Mouse (Mus musculus): ENCODE data around the gene Rps19. TPM values are rescaled to one million over a fixed set of nuclear protein-coding genes. Genes with fewer than 3 reads are reported as not detected.
"Not testable (repeated sequence)": the region's sequence is repeated elsewhere in the genome, so short reads cannot be mapped to it uniquely, and the experiment has no call there.

The Rps19 gene
- 1,428 and 1,598 TPM in 2 replicates for polyA plus RNA-seq (2014; fragmentation: Nextera tagmentation; extraction: Ambion mirVana)

- Histone ChIP-seq H3K4me2 (ENCODE audit: low read length) (peak within 1 kb of the TSS; percentile 83), H3K4me1 (ENCODE audit: control insufficient read depth, insufficient read depth, low read length) (peaks cover 13% of the 10 kb centered on the region), H3K9me3 (ENCODE audit: control insufficient read depth, low read length) (no peaks in the 10 kb centered on the region), H3K9ac (replicated peaks; ENCODE audit: low read length) (peak within 1 kb of the TSS; percentile 99), H3K4me3 (replicated peaks; ENCODE audit: low read depth, low read length) (peak within 1 kb of the TSS; percentile 98), H3K27me3 (ENCODE audit: control insufficient read depth, insufficient read depth, low read length) (no peaks in the 10 kb centered on the region), H3K27ac (replicated peaks; ENCODE audit: low read depth, low read length) (peak within 1 kb of the TSS; percentile 88), H3K36me3 (ENCODE audit: control insufficient read depth, insufficient read depth, low read length) (peaks cover 32% of the 10 kb centered on the region)
- WGBS: under 1% methylated on average over 57 of the region's 57 CpGs
- DNase-seq (peak; percentile 100), ATAC-seq (ENCODE audit: low FRiP score, low TSS enrichment) (peak; percentile 93)
Measured at GRCm38 (mm10) chr7:24883896-24884692, at the start of gene Rps19. Rps19 (plus strand) TSS chr7:24884371.

GRCm38 (mm10) chr7:24838732-24839409 is 45.3 kb upstream of the Rps19 start:
- not testable (repeated sequence) for H3K4me3 ChIP-seq (replicated peaks; ENCODE audit: low read depth, low read length)
- 56% methylated on average over 11 of the region's 13 CpGs for WGBS

DNA sequence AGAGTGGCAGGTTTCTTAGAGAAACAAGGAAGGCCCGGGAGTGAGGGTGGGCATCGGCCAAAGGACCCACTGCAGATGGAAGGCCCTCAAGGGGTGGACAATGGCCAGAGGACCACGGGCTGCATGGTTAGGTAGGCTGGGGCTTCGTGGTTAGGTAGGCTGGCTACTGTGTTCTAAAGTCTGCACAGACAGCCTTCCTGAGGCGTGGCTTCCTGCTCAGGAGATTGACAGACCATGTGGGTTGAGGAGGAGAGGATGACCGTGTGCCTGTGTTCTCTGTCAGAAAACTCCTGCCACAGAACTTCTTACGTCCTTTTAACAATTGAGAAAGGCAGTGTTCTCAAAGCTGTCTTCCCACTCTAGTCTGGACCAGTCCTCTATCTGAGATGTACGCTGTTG is 44.8 kb upstream of the Rps19 start:
- H3K4me3 ChIP-seq (replicated peaks; ENCODE audit: low read depth, low read length): no peak overlapping the region
- H3K4me2 ChIP-seq (ENCODE audit: low read length): no peak overlapping the region
- no peaks in the 10 kb centered on the region for H3K36me3 ChIP-seq (ENCODE audit: control insufficient read depth, insufficient read depth, low read length)
- H3K9me3 ChIP-seq (ENCODE audit: control insufficient read depth, low read length): no peaks in the 10 kb centered on the region
- 81% methylated on average over 8 of the region's 8 CpGs for WGBS
- H3K9ac ChIP-seq (replicated peaks; ENCODE audit: low read length): no peak overlapping the region
- no peaks in the 10 kb centered on the region for H3K4me1 ChIP-seq (ENCODE audit: control insufficient read depth, insufficient read depth, low read length)
- ATAC-seq (ENCODE audit: low FRiP score, low TSS enrichment) (no peak), DNase-seq (no peak)
- H3K27me3 ChIP-seq (ENCODE audit: control insufficient read depth, insufficient read depth, low read length): no peaks in the 10 kb centered on the region
- no peak overlapping the region for H3K27ac ChIP-seq (replicated peaks; ENCODE audit: low read depth, low read length)

More at GRCm38 (mm10) chr7:24838732-24839409, 45.3 kb upstream of the Rps19 start:
- ATAC-seq (ENCODE audit: low FRiP score, low TSS enrichment); H3K4me2 ChIP-seq (ENCODE audit: low read length); H3K27ac ChIP-seq (replicated peaks; ENCODE audit: low read depth, low read length); DNase-seq; H3K4me1 ChIP-seq (ENCODE audit: control insufficient read depth, insufficient read depth, low read length); H3K9me3 ChIP-seq (ENCODE audit: control insufficient read depth, low read length); H3K9ac ChIP-seq (replicated peaks; ENCODE audit: low read length); H3K27me3 ChIP-seq (ENCODE audit: control insufficient read depth, insufficient read depth, low read length); H3K36me3 ChIP-seq (ENCODE audit: control insufficient read depth, insufficient read depth, low read length): not testable (repeated sequence)

DNA sequence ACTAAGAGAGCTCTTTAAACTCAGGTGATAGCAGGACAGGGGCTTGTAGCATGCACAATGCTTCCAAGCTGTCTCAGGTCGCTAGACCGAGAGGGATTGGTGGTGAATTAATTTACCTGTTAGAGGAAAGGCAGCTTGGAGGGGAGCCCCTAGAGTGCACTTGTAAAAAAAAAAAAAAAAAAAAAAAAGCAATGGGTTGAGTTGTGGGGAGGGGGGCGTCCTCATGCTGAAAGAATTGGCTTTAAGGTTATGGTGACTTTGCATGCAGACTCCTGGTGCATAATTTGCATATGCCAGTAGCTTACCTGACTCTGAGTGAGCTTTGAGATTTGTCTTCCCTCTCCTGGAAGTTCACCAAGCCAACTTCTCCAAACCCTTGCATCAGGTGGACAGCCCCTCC is 43.8 kb upstream of the Rps19 start:
- H3K27me3 ChIP-seq (ENCODE audit: control insufficient read depth, insufficient read depth, low read length): no peaks in the 10 kb centered on the region
- no peaks in the 10 kb centered on the region for H3K9me3 ChIP-seq (ENCODE audit: control insufficient read depth, low read length)
- no peak overlapping the region for H3K4me3 ChIP-seq (replicated peaks; ENCODE audit: low read depth, low read length)
- H3K4me1 ChIP-seq (ENCODE audit: control insufficient read depth, insufficient read depth, low read length): no peaks in the 10 kb centered on the region
- no peaks in the 10 kb centered on the region for H3K36me3 ChIP-seq (ENCODE audit: control insufficient read depth, insufficient read depth, low read length)
- H3K4me2 ChIP-seq (ENCODE audit: low read length): no peak overlapping the region
- WGBS: 59% methylated on average over 3 of the region's 3 CpGs
- no peak overlapping the region for H3K9ac ChIP-seq (replicated peaks; ENCODE audit: low read length)
- DNase-seq: no peak
- no peak overlapping the region for H3K27ac ChIP-seq (replicated peaks; ENCODE audit: low read depth, low read length)
- no peak for ATAC-seq (ENCODE audit: low FRiP score, low TSS enrichment)

DNA sequence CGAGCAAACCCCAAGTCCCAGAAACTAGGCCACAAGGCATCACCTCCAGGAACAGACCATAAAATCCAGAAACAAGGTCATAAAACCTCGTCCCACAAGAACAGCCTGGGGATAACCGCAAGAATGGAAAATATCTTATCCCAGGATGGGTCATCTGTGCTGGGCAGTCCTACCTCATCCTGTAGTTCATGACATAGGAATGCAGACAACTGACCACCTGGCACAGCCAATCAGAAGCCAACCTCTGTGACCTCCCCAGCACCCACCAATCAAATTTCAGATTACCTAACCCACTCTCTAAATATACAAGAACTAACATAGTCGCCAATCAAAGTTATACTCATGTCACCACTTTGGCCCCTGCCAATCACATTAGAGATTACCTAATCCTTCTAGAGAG is 43.2 kb upstream of the Rps19 start:
- no peaks in the 10 kb centered on the region for H3K4me1 ChIP-seq (ENCODE audit: control insufficient read depth, insufficient read depth, low read length)
- no peaks in the 10 kb centered on the region for H3K9me3 ChIP-seq (ENCODE audit: control insufficient read depth, low read length)
- no peak for DNase-seq
- H3K27me3 ChIP-seq (ENCODE audit: control insufficient read depth, insufficient read depth, low read length): no peaks in the 10 kb centered on the region
- no peak overlapping the region for H3K4me3 ChIP-seq (replicated peaks; ENCODE audit: low read depth, low read length)
- 74% methylated on average over 4 of the region's 4 CpGs for WGBS
- H3K4me2 ChIP-seq (ENCODE audit: low read length): no peak overlapping the region
- H3K36me3 ChIP-seq (ENCODE audit: control insufficient read depth, insufficient read depth, low read length): no peaks in the 10 kb centered on the region
- H3K9ac ChIP-seq (replicated peaks; ENCODE audit: low read length): no peak overlapping the region
- H3K27ac ChIP-seq (replicated peaks; ENCODE audit: low read depth, low read length): no peak overlapping the region
- ATAC-seq (ENCODE audit: low FRiP score, low TSS enrichment): no peak

DNA sequence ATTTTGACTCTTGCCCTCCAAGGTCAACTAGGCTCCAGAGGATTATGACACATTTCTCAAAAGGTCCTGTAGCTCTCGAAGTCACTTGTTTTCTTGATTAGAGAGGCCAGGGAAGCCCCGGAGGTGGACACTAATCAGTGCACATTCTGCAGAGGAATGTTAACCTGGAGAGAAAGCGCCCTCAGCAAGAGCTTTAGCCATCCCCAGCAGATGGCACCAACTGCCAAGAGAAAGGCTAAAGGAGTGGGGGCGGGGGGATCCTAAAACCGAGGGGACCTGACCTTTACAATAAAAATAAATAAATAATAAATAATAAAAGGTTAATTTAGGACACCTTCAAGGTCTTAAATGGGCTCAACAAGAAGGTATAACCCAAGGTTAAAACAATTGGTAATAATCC is 40.0 kb upstream of the Rps19 start:
- no peaks in the 10 kb centered on the region for H3K27me3 ChIP-seq (ENCODE audit: control insufficient read depth, insufficient read depth, low read length)
- ATAC-seq (ENCODE audit: low FRiP score, low TSS enrichment) (no peak), DNase-seq (no peak)
- no peak overlapping the region for H3K4me2 ChIP-seq (ENCODE audit: low read length)
- 42% methylated on average over 5 of the region's 5 CpGs for WGBS
- H3K4me3 ChIP-seq (replicated peaks; ENCODE audit: low read depth, low read length): no peak overlapping the region
- no peak overlapping the region for H3K9ac ChIP-seq (replicated peaks; ENCODE audit: low read length)
- H3K4me1 ChIP-seq (ENCODE audit: control insufficient read depth, insufficient read depth, low read length): no peaks in the 10 kb centered on the region
- no peak overlapping the region for H3K27ac ChIP-seq (replicated peaks; ENCODE audit: low read depth, low read length)
- H3K9me3 ChIP-seq (ENCODE audit: control insufficient read depth, low read length): no peaks in the 10 kb centered on the region
- H3K36me3 ChIP-seq (ENCODE audit: control insufficient read depth, insufficient read depth, low read length): no peaks in the 10 kb centered on the region

- Histone ChIP-seq H3K4me2 (ENCODE audit: low read length) (no peak overlapping the region), H3K9ac (replicated peaks; ENCODE audit: low read length) (no peak overlapping the region), H3K4me1 (ENCODE audit: control insufficient read depth, insufficient read depth, low read length) (no peaks in the 10 kb centered on the region), H3K9me3 (ENCODE audit: control insufficient read depth, low read length) (no peaks in the 10 kb centered on the region), H3K27me3 (ENCODE audit: control insufficient read depth, insufficient read depth, low read length) (no peaks in the 10 kb centered on the region), H3K4me3 (replicated peaks; ENCODE audit: low read depth, low read length) (no peak overlapping the region), H3K36me3 (ENCODE audit: control insufficient read depth, insufficient read depth, low read length) (no peaks in the 10 kb centered on the region), H3K27ac (replicated peaks; ENCODE audit: low read depth, low read length) (no peak overlapping the region)
- DNase-seq (no peak), ATAC-seq (ENCODE audit: low FRiP score, low TSS enrichment) (no peak)
- WGBS: 83% methylated on average over 9 of the region's 9 CpGs
Measured at GRCm38 (mm10) chr7:24845181-24845580, 39.0 kb upstream of the Rps19 start.

DNA sequence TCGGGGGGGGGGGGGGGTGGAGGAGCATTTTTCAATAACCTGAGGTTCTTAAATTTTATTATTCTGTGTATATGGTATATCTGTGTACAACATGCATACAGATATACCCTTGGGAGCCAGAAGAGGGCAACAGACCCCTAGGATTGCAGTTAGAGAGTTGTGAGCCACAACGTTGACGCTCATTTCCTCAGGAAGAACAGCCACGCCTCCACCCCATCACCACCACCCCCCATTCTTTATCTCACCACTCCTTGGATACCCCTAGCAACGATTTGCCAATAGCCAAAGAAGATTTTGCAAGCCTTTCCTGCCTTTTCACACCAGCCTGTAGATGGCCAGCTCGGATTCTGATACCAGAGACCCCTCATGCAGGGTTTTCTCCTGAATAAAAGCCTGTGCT is 38.5 kb upstream of the Rps19 start:
- Histone ChIP-seq H3K4me1 (ENCODE audit: control insufficient read depth, insufficient read depth, low read length) (no peaks in the 10 kb centered on the region), H3K27ac (replicated peaks; ENCODE audit: low read depth, low read length) (no peak overlapping the region), H3K9ac (replicated peaks; ENCODE audit: low read length) (no peak overlapping the region), H3K36me3 (ENCODE audit: control insufficient read depth, insufficient read depth, low read length) (no peaks in the 10 kb centered on the region), H3K9me3 (ENCODE audit: control insufficient read depth, low read length) (no peaks in the 10 kb centered on the region), H3K4me2 (ENCODE audit: low read length) (no peak overlapping the region), H3K4me3 (replicated peaks; ENCODE audit: low read depth, low read length) (no peak overlapping the region), H3K27me3 (ENCODE audit: control insufficient read depth, insufficient read depth, low read length) (no peaks in the 10 kb centered on the region)
- ATAC-seq (ENCODE audit: low FRiP score, low TSS enrichment): no peak
- peak; percentile 35 for DNase-seq
- WGBS: 3% methylated on average over 6 of the region's 6 CpGs

DNA sequence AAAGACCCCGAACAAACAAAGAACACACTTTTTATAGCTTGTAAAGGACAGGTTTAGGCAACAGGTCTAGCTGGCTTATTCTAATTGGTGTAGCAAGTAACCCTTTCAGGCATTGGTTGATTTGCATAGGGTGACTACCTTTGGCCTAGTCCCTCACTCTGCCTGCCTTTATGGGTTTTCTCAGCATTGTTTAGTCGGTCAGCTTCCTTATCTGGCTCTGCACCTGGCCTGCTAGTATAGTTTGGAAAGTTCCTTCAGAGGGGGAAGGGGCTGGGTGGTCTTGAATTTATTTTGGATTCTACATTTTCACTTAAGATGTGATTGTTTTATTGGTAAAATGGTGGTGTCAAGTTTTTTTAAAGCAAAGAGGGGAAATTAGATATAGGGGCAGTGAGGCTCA is 37.6 kb upstream of the Rps19 start:
- H3K9ac ChIP-seq (replicated peaks; ENCODE audit: low read length); H3K4me2 ChIP-seq (ENCODE audit: low read length); H3K4me3 ChIP-seq (replicated peaks; ENCODE audit: low read depth, low read length); ATAC-seq (ENCODE audit: low FRiP score, low TSS enrichment); H3K36me3 ChIP-seq (ENCODE audit: control insufficient read depth, insufficient read depth, low read length); H3K27ac ChIP-seq (replicated peaks; ENCODE audit: low read depth, low read length); H3K9me3 ChIP-seq (ENCODE audit: control insufficient read depth, low read length); H3K27me3 ChIP-seq (ENCODE audit: control insufficient read depth, insufficient read depth, low read length); H3K4me1 ChIP-seq (ENCODE audit: control insufficient read depth, insufficient read depth, low read length); DNase-seq: not testable (repeated sequence)
- WGBS: 56% methylated on average over 2 of the region's 2 CpGs

Measured in midbrain, embryonic 14.5 days (tissue).